Mouse (Mus musculus) lung, postnatal 0 days (tissue): ENCODE results near the gene Arnt2. TPM values are rescaled to one million over a fixed set of nuclear protein-coding genes. Genes with fewer than 3 reads are reported as not detected.

Experiments
- ATAC-seq: fragments of 200-750 bp; cut with Nextera tagmentation; 2 replicates; pipeline ENCODE4 v1.8.0; 2017; ENCODE audit warnings: moderate library complexity
- DNase-seq: peaks from one replicate; pipeline ENCODE4 v3.0.0-alpha.2; 2016; ENCODE audit warnings: low spot score
- H3K27ac ChIP-seq: fragments of 300-500 bp; sonication (generic); 2 replicates; pipeline ENCODE4 v1.5.1; 2014; ENCODE audit warnings: antibody characterized with exemption, mild to moderate bottlenecking, low read length, mixed read lengths
- H3K27me3 ChIP-seq: fragments of 300-500 bp; sonication (generic); replicated peaks from 2 replicates; pipeline ENCODE4 v1.6.1; 2014; ENCODE audit warnings: low read length, mixed read lengths; ENCODE audit not compliant: insufficient read depth
- H3K36me3 ChIP-seq: fragments of 300-500 bp; sonication (generic); 2 replicates; pipeline ENCODE4 v1.6.1; 2014; ENCODE audit warnings: low read length, mixed read lengths; ENCODE audit not compliant: insufficient read depth
- H3K4me1 ChIP-seq: fragments of 300-500 bp; sonication (generic); 2 replicates; pipeline ENCODE4 v1.6.1; 2014; ENCODE audit warnings: antibody characterized with exemption, low read depth, low read length, mixed read lengths; ENCODE audit not compliant: insufficient read depth
- H3K4me2 ChIP-seq: fragments of 300-500 bp; sonication (generic); replicated peaks from 2 replicates; pipeline ENCODE4 v1.6.1; 2014; ENCODE audit warnings: low read depth, mild to moderate bottlenecking, low read length, moderate library complexity, mixed read lengths
- H3K4me3 ChIP-seq: fragments of 300-500 bp; sonication (generic); 2 replicates; pipeline ENCODE4 v1.5.1; 2014; ENCODE audit warnings: low read depth, low read length
- H3K9ac ChIP-seq: fragments of 300-500 bp; sonication (generic); replicated peaks from 2 replicates; pipeline ENCODE4 v1.6.1; 2014; ENCODE audit warnings: low read depth, mild to moderate bottlenecking
- H3K9me3 ChIP-seq: fragments of 300-500 bp; sonication (generic); 2 replicates; pipeline ENCODE4 v1.6.1; 2016; ENCODE audit warnings: low read length, mixed read lengths
- CTCF ChIP-seq: IDR thresholded peaks from 2 replicates; pipeline ENCODE4 v1.5.1; 2016; ENCODE audit warnings: antibody characterized with exemption, mild to moderate bottlenecking
- EP300 ChIP-seq: IDR thresholded peaks from 2 replicates; pipeline ENCODE4 v1.6.1; 2016; ENCODE audit warnings: antibody characterized with exemption, mild to moderate bottlenecking, control low read depth
- WGBS: fragments of 180-500 bp; shearing (Covaris S2); extraction: QIAGEN DNeasy Blood & Tissue Kit; methylation state at CpG from one replicate; pipeline ENCODE4 v1.1.7; 2014; 5-methylcytosine and 5-hydroxymethylcytosine counted together
- polyA plus RNA-seq: library from polyadenylated mRNA; unstranded; fragments of >200 nt; fragmentation: Nextera tagmentation; extraction: Ambion mirVana; gene quantifications from 2 replicates; pipeline ENCODE4 v1.2.1, GENCODE M21; 2015

Gene Arnt2
- polyA plus RNA-seq, 1 experiment from 2014 or later, result 0.78 TPM

- TF ChIP-seq EP300, result peak; percentile 10; the same call in 1 of the 2 replicates
- no peak for TF ChIP-seq CTCF
- ATAC-seq, result peak; percentile 58
- Histone ChIP-seq H3K9me3 (no peaks in the 10 kb centered on the region), H3K4me3 (no peak overlapping the region), H3K4me2 (no peak overlapping the region), H3K27me3 (no peaks in the 10 kb centered on the region), H3K27ac (peak overlapping the region; percentile 63), H3K4me1 (peaks cover 2% of the 10 kb centered on the region; the same call in 1 of the 2 replicates), H3K9ac (no peak overlapping the region), H3K36me3 (no peaks in the 10 kb centered on the region)
- DNase-seq, result peak; percentile 77
- 45% methylated on average over 6 of the region's 6 CpGs for WGBS
These were observed 74.0 kb downstream of the Arnt2 start for GRCm38 (mm10) chr7:84335766-84336579.

GRCm38 (mm10) chr7:84333996-84334395, 76.0 kb downstream of the Arnt2 start:
- no peak for ATAC-seq
- 88% methylated on average over 3 of the region's 3 CpGs for WGBS

GRCm38 (mm10) chr7:84332295-84333168, 77.4 kb downstream of the Arnt2 start:
- no peaks in the 10 kb centered on the region for H3K36me3 ChIP-seq
- no peak overlapping the region for H3K4me2 ChIP-seq
- WGBS, result 38% methylated on average over 11 of the region's 11 CpGs
- no peaks in the 10 kb centered on the region for H3K27me3 ChIP-seq
- H3K9me3 ChIP-seq, result no peaks in the 10 kb centered on the region
- H3K9ac ChIP-seq, result no peak overlapping the region
- 0 out of 2 replicates have a peak overlapping the region, but pooled peaks have one; percentile 4 for H3K27ac ChIP-seq
- DNase-seq, result peak; percentile 80
- H3K4me3 ChIP-seq, result no peak overlapping the region
- peak; percentile 32; the same call in 1 of the 2 replicates for TF ChIP-seq EP300
- TF ChIP-seq CTCF, result no peak
- peak; percentile 33 for ATAC-seq
- H3K4me1 ChIP-seq, result peaks cover 2% of the 10 kb centered on the region; the same call in 1 of the 2 replicates

More at GRCm38 (mm10) chr7:84333996-84334395, 76.0 kb downstream of the Arnt2 start:
- H3K27me3 ChIP-seq, result no peaks in the 10 kb centered on the region
- no peaks in the 10 kb centered on the region for H3K9me3 ChIP-seq
- no peak overlapping the region for H3K4me3 ChIP-seq
- DNase-seq, result peak; percentile 13
- H3K36me3 ChIP-seq, result no peaks in the 10 kb centered on the region
- H3K27ac ChIP-seq, result no peak overlapping the region
- H3K4me1 ChIP-seq, result peaks cover 2% of the 10 kb centered on the region; the same call in 1 of the 2 replicates
- H3K4me2 ChIP-seq, result no peak overlapping the region
- TF ChIP-seq CTCF (no peak), EP300 (no peak)
- H3K9ac ChIP-seq, result no peak overlapping the region

GRCm38 (mm10) chr7:84329174-84329583, 80.8 kb downstream of the Arnt2 start:
- H3K36me3 ChIP-seq, result no peaks in the 10 kb centered on the region
- ATAC-seq, result peak; percentile 67
- H3K27ac ChIP-seq, result no peak overlapping the region
- DNase-seq, result peak; percentile 57
- no peak overlapping the region for H3K4me3 ChIP-seq
- H3K9me3 ChIP-seq, result no peaks in the 10 kb centered on the region
- H3K9ac ChIP-seq, result no peak overlapping the region
- WGBS, result 18% methylated on average over 1 of the region's 1 CpGs
- peak; percentile 71 for TF ChIP-seq EP300
- TF ChIP-seq CTCF, result no peak
- H3K27me3 ChIP-seq, result no peaks in the 10 kb centered on the region
- no peaks in the 10 kb centered on the region for H3K4me1 ChIP-seq
- no peak overlapping the region for H3K4me2 ChIP-seq

GRCm38 (mm10) chr7:84328770-84329169, 81.2 kb downstream of the Arnt2 start:
- ATAC-seq, result peak; percentile 42; the same call in 1 of the 2 replicates
- Histone ChIP-seq H3K9ac (no peak overlapping the region), H3K36me3 (no peaks in the 10 kb centered on the region), H3K27ac (no peak overlapping the region), H3K4me3 (no peak overlapping the region), H3K4me2 (no peak overlapping the region), H3K9me3 (no peaks in the 10 kb centered on the region), H3K27me3 (no peaks in the 10 kb centered on the region), H3K4me1 (no peaks in the 10 kb centered on the region)
- peak; percentile 47 for DNase-seq
- WGBS, result 36% methylated on average over 1 of the region's 1 CpGs
- TF ChIP-seq CTCF (no peak; the same call in none of the 2 replicates), EP300 (no peak)
